Mouse (Mus musculus): ENCODE measurements around the gene Tmem141. TPM values are rescaled to one million over a fixed set of nuclear protein-coding genes. Genes with fewer than 3 reads are reported as not detected.

Tmem141 gene
- 10 to 100 TPM; 21.7 to 23.1 TPM for total RNA-seq (2021)
- long read RNA-seq, experiment 1, transcript Tmem141-206 (4 exons, 975 nt) = major isoform, 10 of 25 reads
- long read RNA-seq, experiment 1, partial matches to known transcripts = 3 of 25 reads
- long read RNA-seq, experiment 1, other reads (novel, unspliced or antisense) = 6 of 25 reads
- long read RNA-seq, experiment 2, partial matches to known transcripts = 3 of 13 reads
- long read RNA-seq, experiment 2, other reads (novel, unspliced or antisense) = 4 of 13 reads

DNA sequence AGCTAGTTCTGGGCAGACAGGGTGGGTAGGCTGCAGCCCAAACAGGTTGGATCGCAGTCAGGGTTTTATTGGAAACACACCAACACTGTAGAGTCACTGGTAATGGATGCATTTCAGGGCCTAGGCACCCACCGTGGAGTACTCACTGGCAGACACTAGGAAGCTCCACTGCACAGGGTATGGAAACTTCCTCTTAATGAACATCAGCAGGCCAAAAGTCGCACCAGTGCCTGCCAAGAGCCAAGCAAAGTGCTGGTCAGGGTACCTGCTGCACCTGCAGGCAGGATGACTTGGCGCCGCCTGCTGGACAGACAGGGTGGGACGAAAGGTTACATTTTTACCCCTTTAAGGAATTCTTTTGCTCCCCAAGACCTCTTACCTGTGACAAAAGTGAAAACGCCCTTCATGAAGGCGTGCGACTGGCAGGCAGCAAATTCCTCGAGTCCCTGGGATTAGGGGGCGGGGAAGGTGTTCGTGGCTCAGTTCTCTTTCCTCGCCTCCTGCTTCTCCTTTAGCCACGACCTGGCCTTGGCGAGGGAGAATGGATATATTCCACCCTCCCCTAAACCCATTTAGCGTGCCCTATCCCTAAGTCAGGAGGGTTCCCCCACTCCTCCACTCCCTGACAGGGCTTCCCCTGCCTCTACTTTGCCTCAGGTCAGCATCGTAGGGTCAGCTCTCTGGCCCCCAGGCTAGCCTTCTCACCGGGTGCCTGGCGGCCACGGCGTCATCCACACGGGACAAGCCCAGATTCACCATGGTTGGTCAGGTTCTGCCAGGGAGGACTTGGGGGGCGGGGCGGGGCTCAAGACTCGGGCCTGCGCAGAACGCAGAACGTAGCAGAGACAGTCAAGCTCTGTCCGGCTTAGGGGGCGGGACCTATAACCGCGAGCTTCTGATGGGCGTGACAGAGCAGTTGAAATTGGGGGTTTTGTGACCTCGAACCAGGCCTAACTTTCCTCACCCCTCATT, at the start of gene Tmem141:
Gene Tmem141 (minus strand): TSS at position 777 of the 972 bp plus-strand sequence.
- DNase-seq (ENCODE audit: low spot score in 2 of 2) = peak; percentile 87 to 90

GRCm38 (mm10) chr2:25666516-25666915, 44.7 kb upstream of the Tmem141 start:
- no peak for DNase-seq (ENCODE audit: low spot score in 2 of 2)

- no peak for DNase-seq (ENCODE audit: low spot score in 2 of 2)
These were observed 42.3 kb upstream of the Tmem141 start for GRCm38 (mm10) chr2:25664125-25664524.

GRCm38 (mm10) chr2:25663511-25663910, 41.7 kb upstream of the Tmem141 start:
- peak; percentile 12 to 59 for DNase-seq (ENCODE audit: low spot score in 2 of 2)

DNA sequence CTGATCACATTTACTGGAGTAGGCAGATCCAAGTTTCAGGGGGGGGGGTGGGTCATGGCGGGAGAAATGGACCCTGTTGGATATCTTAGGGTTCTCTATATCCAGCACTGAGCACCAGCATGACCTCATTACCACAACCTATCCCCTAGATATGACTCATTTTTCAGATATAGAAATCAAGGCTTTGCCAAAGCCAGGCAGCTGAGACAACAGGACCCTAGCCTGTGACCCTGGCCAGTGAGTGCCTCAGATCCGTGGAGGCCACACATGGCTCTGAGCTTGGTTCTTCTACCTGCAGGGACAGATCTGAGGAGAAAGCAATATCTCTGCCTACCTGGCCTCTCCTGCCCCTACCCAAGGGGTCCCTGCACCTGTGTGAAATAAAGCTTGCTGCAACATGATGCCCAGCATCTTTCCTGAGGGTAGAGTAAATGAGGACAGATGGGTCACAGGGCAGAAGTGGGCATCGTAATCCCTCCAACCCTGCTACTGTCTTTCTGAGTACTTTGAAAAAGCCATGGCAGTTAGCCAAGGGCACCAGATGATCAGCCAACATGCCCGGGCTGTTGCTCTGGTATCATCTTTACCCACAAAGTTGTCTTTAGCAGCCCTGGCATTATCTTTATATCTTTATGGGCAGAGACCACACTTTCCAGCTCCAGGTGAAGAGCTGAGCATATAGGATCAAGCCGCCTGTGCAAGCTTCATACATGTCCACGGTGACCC, 39.6 kb upstream of the Tmem141 start:
- DNase-seq (ENCODE audit: low spot score in 2 of 2) = no peak

DNA sequence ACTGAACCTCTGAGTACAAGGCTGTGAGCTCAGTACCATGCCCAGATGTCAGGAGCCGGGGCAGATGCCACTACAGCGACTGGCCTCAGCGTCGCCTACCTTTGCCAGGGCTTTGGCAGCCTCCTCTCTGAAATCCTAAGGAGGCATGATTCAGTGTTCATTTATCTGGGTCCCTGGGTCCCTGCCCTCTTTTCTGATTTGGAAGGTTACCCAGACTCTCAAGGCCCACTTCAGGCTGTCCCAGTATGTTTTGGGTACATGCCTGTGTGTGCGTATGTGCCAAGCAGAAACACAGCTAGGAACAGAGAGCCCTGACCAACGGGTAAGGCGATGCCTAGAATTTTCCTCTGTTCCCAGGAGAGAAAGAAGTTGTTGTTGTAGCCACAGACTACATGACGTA, 38.5 kb upstream of the Tmem141 start:
- DNase-seq (ENCODE audit: low spot score in 2 of 2) = no peak

GRCm38 (mm10) chr2:25657652-25658051, 35.8 kb upstream of the Tmem141 start, which contains the start of gene Lcn5:
Gene Lcn5 (plus strand): TSS chr2:25657952.
- DNase-seq (ENCODE audit: low spot score in 2 of 2) = no peak

GRCm38 (mm10) chr2:25657246-25657645, 35.4 kb upstream of the Tmem141 start:
- DNase-seq (ENCODE audit: low spot score in 2 of 2) = no peak

GRCm38 (mm10) chr2:25656691-25657090, 34.9 kb upstream of the Tmem141 start:
- peak in 1 of 2 experiments; percentile 17 for DNase-seq (ENCODE audit: low spot score in 2 of 2)

DNA sequence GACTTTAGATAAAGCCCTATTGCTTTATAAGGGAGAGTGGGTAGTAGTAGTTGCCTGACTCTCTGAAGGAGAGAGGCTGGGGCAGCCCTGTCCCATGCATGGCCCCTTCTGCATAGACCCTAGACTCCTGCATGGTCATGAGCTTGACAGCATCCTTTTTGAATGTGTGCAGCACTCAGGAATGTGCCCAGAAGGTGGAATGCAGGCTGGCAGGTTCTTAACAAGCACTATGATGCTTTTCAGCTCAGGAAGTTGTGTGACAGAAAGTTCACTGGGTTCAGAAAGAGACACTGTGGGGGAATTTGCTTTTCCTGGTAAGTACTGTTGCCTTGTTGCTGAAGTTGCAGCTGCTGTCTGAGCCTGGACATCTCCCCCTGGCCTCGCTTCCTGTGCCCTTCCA, 32.7 kb upstream of the Tmem141 start:
- DNase-seq (ENCODE audit: low spot score in 2 of 2) = no peak

- DNase-seq (ENCODE audit: low spot score in 2 of 2) = no peak
These were observed 31.1 kb upstream of the Tmem141 start, which contains the start of gene Lcn8 for GRCm38 (mm10) chr2:25652902-25653301. Gene Lcn8 (plus strand): TSS chr2:25653120.

GRCm38 (mm10) chr2:25639890-25640289, 18.1 kb upstream of the Tmem141 start:
- DNase-seq (ENCODE audit: low spot score in 2 of 2) = peak in 1 of 2 experiments; percentile 33

GRCm38 (mm10) chr2:25634046-25634445, 12.2 kb upstream of the Tmem141 start:
- DNase-seq (ENCODE audit: low spot score in 2 of 2) = no peak

DNA sequence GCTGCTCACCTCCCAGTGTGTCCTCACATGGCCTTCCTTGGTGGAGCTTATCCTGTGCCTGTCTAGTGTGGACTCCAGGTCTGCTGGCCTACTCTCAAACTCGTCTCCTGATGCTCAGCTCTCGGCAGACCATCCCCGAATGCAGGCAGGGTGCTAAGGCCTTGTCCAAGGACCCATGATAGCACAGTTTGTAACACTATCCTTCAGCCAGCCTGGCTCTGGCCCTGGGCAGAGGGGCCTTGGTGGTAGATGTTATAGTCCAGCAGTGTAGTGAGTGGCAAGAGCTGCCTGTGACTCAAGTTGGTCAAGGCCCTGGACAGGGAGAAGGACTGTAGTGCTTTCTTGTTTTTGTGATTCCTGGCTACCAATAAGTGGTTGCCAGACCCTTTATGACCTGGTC, 11.8 kb upstream of the Tmem141 start:
- DNase-seq (ENCODE audit: low spot score in 2 of 2) = no peak

DNA sequence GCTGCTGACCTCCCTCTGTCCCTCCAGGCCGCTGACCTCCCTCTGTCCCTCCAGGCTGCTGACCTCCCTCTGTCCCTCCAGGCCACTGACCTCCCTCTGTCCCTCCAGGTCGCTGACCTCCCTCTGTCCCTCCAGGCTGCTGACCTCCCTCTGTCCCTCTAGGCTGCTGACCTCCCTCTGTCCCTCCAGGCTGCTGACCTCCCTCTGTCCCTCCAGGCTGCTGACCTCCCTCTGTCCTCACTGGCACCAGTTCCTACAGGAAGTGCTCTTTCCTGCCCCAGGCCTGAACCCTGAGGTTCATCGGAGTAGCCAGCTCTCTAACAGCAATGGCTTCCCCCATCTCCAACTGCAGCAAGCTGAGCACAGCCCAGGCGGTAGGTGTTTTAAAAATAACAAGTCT, 6.9 kb upstream of the Tmem141 start:
- no peak for DNase-seq (ENCODE audit: low spot score in 2 of 2)

DNA sequence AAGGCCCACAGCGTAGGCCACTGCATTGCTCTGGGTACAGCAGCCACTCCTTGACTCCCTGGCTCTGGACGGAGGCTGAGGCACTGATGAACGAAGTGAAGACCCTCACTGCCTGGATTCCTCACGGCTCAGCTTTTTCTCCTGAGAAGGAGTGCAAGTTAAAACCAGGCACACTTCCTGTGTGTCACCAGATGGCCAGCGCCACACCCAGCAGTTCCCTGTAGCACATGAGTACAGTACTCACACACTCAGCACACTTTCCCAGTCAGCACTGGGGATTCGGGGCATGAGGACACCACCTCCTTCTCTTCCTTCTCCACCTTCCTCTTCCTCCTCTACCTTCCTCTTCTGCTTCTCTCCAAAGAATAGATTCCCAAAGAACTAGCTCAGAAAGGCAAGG, 6.0 kb upstream of the Tmem141 start, which contains the start of gene Fcna:
Gene Fcna (minus strand): TSS at position 220 of the 400 bp plus-strand sequence.
- no peak for DNase-seq (ENCODE audit: low spot score in 2 of 2)

- DNase-seq (ENCODE audit: low spot score in 2 of 2) = no peak
These were observed 4.2 kb upstream of the Tmem141 start for GRCm38 (mm10) chr2:25625986-25626385.

DNA sequence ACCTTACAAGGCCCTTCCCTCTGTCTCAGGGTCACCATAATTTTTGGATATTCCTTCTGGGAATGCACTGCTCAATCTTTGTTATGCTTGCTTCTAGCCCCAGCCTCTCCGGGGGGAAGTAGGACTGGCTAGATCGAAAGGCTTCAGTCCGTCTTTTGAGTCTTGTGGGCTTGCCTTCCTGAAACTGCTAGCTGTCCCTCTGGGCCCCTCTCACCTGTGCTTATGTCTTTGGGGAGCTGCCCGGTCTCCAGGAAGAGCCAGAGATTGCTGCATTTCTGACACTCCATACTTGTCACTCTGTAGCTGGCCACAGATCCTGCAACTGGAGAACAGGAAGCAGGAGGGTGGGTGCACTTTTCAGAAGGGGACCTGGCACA, 965 bp downstream of the Tmem141 start:
- DNase-seq (ENCODE audit: low spot score in 2 of 2) = no peak

DNA sequence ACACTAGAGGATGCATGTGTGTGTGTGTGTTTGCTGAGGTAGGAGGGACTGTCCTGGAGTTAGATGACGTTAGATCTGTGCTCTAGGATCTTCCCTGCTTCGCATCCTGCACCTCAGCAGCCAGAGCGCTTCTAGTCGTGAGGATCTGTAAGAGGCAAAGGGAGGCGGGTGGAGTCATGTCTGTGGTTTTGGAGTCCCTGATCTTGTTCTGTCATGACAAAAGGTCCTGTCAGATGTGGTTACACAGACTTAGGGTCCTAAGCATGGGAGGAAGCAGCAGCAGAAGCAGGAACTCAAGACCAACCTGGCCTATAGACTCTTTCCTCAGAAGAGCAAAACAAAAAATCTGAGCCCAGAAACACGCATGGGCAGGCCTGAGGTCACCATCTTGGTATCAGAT, 1.4 kb downstream of the Tmem141 start:
- no peak for DNase-seq (ENCODE audit: low spot score in 2 of 2)

- no peak for DNase-seq (ENCODE audit: low spot score in 2 of 2)
These were observed 4.2 kb downstream of the Tmem141 start, which contains the start of gene Ccdc183 for GRCm38 (mm10) chr2:25617578-25617977. Gene Ccdc183 (minus strand): TSS chr2:25617678.

- no peak for DNase-seq (ENCODE audit: low spot score in 2 of 2)
These were observed 5.4 kb downstream of the Tmem141 start for GRCm38 (mm10) chr2:25616398-25616797.
